Mouse (Mus musculus): Measurements from ENCODE around the gene Slc25a33. TPM values are rescaled to one million over a fixed set of nuclear protein-coding genes. Genes with fewer than 3 reads are reported as not detected.
A peak's percentile ranks its signal among the peaks of the same experiment; 100 is the strongest.

Slc25a33 gene
- polyA plus RNA-seq, 1 experiment from 2014 or later: 5.9 TPM

- Histone ChIP-seq H3K4me2 (no peak overlapping the region), H3K27me3 (replicated peaks) (peaks cover 32% of the 10 kb centered on the region), H3K36me3 (no peaks in the 10 kb centered on the region), H3K4me3 (no peak overlapping the region), H3K4me1 (peaks cover 10% of the 10 kb centered on the region; the same call in 1 of the 2 replicates), H3K9ac (no peak overlapping the region), H3K27ac (replicated peaks) (no peak overlapping the region), H3K9me3 (no peaks in the 10 kb centered on the region)
- 45% methylated on average over 19 of the region's 19 CpGs for WGBS
- ATAC-seq (ENCODE audit: extremely low read depth, insufficient number of reproducible peaks, low FRiP score, low TSS enrichment): no peak
Measured at GRCm38 (mm10) chr4:149806699-149807381, 32.8 kb upstream of the Slc25a33 start.

GRCm38 (mm10) chr4:149802269-149802668 lies 28.2 kb upstream of the Slc25a33 start:
- WGBS: 82% methylated on average over 9 of the region's 9 CpGs
- no peak overlapping the region for H3K9ac ChIP-seq
- no peaks in the 10 kb centered on the region for H3K9me3 ChIP-seq
- H3K36me3 ChIP-seq: no peaks in the 10 kb centered on the region
- H3K4me1 ChIP-seq: peaks cover 11% of the 10 kb centered on the region
- H3K4me2 ChIP-seq: no peak overlapping the region
- no peak for ATAC-seq (ENCODE audit: extremely low read depth, insufficient number of reproducible peaks, low FRiP score, low TSS enrichment)
- H3K27me3 ChIP-seq (replicated peaks): no peaks in the 10 kb centered on the region
- H3K4me3 ChIP-seq: no peak overlapping the region
- H3K27ac ChIP-seq (replicated peaks): no peak overlapping the region

- Histone ChIP-seq H3K4me3 (no peak overlapping the region), H3K27me3 (replicated peaks) (no peaks in the 10 kb centered on the region), H3K27ac (replicated peaks) (no peak overlapping the region), H3K4me2 (no peak overlapping the region), H3K4me1 (peaks cover 22% of the 10 kb centered on the region), H3K36me3 (no peaks in the 10 kb centered on the region), H3K9me3 (no peaks in the 10 kb centered on the region), H3K9ac (no peak overlapping the region)
- WGBS: 80% methylated on average over 2 of the region's 2 CpGs
- no peak for ATAC-seq (ENCODE audit: extremely low read depth, insufficient number of reproducible peaks, low FRiP score, low TSS enrichment)
Measured at GRCm38 (mm10) chr4:149800576-149800975, 26.5 kb upstream of the Slc25a33 start.

GRCm38 (mm10) chr4:149800172-149800464 lies 26.0 kb upstream of the Slc25a33 start:
- no peak for ATAC-seq (ENCODE audit: extremely low read depth, insufficient number of reproducible peaks, low FRiP score, low TSS enrichment)
- H3K9ac ChIP-seq: no peak overlapping the region
- WGBS: 63% methylated on average over 6 of the region's 6 CpGs
- H3K4me3 ChIP-seq: no peak overlapping the region
- H3K36me3 ChIP-seq: no peaks in the 10 kb centered on the region
- no peak overlapping the region for H3K4me2 ChIP-seq
- no peak overlapping the region for H3K27ac ChIP-seq (replicated peaks)
- H3K9me3 ChIP-seq: no peaks in the 10 kb centered on the region
- H3K4me1 ChIP-seq: peaks cover 22% of the 10 kb centered on the region
- H3K27me3 ChIP-seq (replicated peaks): no peaks in the 10 kb centered on the region

DNA sequence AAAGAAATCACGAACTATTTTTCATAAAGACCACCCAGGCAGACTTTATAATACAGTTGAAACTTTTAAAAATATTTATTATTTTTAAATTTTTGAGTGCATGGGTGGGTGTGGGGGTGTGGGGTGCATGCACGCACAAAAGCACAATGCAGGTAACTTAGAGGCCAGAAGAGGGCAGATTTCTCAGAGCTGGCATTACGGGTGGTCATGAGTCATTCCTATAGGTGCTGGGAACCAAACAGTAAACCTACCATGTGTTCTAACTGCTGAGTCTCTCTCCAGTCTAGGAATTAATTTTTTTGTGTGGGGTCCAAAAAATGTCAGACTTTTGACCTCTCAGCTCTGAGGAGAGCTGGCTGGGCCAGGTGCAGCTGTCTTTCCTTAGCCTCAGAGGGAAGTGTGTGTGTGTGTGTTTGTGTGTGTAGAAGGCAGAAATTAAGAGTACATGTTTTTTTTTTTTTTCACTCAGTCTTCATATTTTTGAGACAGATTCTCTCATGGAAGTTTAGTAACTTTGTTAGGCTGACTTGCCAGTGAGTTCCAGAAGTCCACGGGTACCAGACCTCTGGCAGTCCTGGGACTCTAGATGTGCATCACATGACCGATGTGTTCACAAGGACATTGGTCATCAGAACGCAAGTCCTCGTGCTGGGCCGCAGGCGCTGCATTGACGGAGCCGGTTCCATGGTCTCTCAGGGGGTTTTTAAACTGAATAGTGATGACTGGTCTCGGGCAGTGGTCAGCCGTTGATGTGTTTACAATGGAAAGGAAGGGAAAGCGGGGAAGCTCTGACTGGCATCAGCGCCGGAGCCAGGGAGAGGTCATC lies 25.5 kb upstream of the Slc25a33 start:
- H3K4me2 ChIP-seq: no peak overlapping the region
- no peaks in the 10 kb centered on the region for H3K27me3 ChIP-seq (replicated peaks)
- H3K27ac ChIP-seq (replicated peaks): no peak overlapping the region
- H3K9ac ChIP-seq: no peak overlapping the region
- peaks cover 22% of the 10 kb centered on the region for H3K4me1 ChIP-seq
- no peaks in the 10 kb centered on the region for H3K9me3 ChIP-seq
- no peak for ATAC-seq (ENCODE audit: extremely low read depth, insufficient number of reproducible peaks, low FRiP score, low TSS enrichment)
- no peak overlapping the region for H3K4me3 ChIP-seq
- no peaks in the 10 kb centered on the region for H3K36me3 ChIP-seq
- 79% methylated on average over 16 of the region's 16 CpGs for WGBS

GRCm38 (mm10) chr4:149798684-149799309 lies 24.7 kb upstream of the Slc25a33 start:
- ATAC-seq (ENCODE audit: extremely low read depth, insufficient number of reproducible peaks, low FRiP score, low TSS enrichment): no peak

GRCm38 (mm10) chr4:149798116-149798515 lies 24.0 kb upstream of the Slc25a33 start:
- Histone ChIP-seq H3K36me3 (no peaks in the 10 kb centered on the region), H3K27me3 (replicated peaks) (no peaks in the 10 kb centered on the region), H3K4me3 (no peak overlapping the region), H3K4me1 (peaks cover 22% of the 10 kb centered on the region), H3K4me2 (no peak overlapping the region), H3K27ac (replicated peaks) (no peak overlapping the region), H3K9me3 (no peaks in the 10 kb centered on the region), H3K9ac (no peak overlapping the region)
- 48% methylated on average over 2 of the region's 2 CpGs for WGBS
- no peak for ATAC-seq (ENCODE audit: extremely low read depth, insufficient number of reproducible peaks, low FRiP score, low TSS enrichment)

More at GRCm38 (mm10) chr4:149798684-149799309, 24.7 kb upstream of the Slc25a33 start:
- Histone ChIP-seq H3K4me3 (no peak overlapping the region), H3K36me3 (no peaks in the 10 kb centered on the region), H3K9ac (no peak overlapping the region), H3K9me3 (no peaks in the 10 kb centered on the region), H3K27me3 (replicated peaks) (no peaks in the 10 kb centered on the region), H3K4me2 (no peak overlapping the region), H3K4me1 (peaks cover 22% of the 10 kb centered on the region), H3K27ac (replicated peaks) (no peak overlapping the region)
- WGBS: 40% methylated on average over 7 of the region's 7 CpGs

DNA sequence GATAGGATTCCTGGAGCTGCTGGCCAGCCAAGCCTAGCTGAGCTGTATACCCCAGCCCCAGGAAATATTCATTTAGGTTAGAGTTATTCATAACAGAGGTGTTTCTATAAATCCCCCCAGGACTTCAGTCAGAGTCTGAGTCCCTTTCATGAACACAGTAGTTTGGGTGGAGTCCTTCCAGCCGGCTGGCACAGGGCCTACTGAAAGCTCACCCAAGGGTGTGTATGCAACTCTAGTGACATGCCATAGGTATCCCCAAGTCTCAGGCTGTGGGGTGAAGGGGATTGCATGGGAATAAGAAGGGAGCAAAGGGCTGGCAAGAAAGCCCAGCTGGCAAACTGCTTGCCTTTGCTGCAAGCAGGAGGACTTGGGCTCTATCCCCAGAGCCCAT lies 23.1 kb upstream of the Slc25a33 start:
- H3K4me1 ChIP-seq: peaks cover 27% of the 10 kb centered on the region
- no peak overlapping the region for H3K27ac ChIP-seq (replicated peaks)
- no peak overlapping the region for H3K4me3 ChIP-seq
- ATAC-seq (ENCODE audit: extremely low read depth, insufficient number of reproducible peaks, low FRiP score, low TSS enrichment): no peak
- H3K9me3 ChIP-seq: no peaks in the 10 kb centered on the region
- H3K4me2 ChIP-seq: no peak overlapping the region
- no peaks in the 10 kb centered on the region for H3K36me3 ChIP-seq
- H3K27me3 ChIP-seq (replicated peaks): no peaks in the 10 kb centered on the region
- H3K9ac ChIP-seq: no peak overlapping the region
- 66% methylated on average over 1 of the region's 1 CpGs for WGBS

DNA sequence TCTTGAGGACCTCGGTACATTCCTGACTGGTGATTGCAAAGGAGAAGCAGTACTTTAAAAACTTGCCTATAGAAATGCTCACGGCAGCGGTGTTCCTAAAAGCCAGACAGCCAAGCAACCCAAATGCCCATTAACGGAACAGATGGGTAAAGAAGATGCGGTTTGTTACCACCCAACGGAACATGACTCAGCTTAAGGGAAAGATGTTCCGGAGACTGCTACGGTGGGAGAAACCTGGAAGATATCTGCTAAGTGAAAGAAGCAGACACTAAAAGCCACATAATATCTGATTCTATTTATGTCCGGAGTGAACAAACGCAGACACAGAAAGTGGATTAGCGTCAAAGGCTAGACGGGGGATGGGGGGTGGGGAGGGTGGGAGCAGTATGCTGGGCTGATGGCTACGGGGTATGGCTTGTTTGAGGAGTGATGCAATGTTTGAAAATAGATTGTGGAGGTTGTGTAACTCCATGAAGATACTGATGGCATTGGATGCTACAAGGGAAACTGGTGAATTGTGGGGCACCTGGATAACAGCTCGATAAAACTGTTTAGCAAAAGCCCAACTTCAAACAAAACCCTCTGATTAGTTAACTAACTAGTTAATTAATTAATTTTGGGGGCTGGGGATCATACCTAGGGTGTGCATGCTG lies 22.6 kb upstream of the Slc25a33 start:
- Histone ChIP-seq H3K9me3 (no peaks in the 10 kb centered on the region), H3K4me2 (peak overlapping the region; percentile 12; the same call in 1 of the 2 replicates), H3K27ac (replicated peaks) (no peak overlapping the region), H3K4me1 (peaks cover 32% of the 10 kb centered on the region), H3K4me3 (no peak overlapping the region), H3K9ac (no peak overlapping the region), H3K36me3 (no peaks in the 10 kb centered on the region), H3K27me3 (replicated peaks) (no peaks in the 10 kb centered on the region)
- WGBS: 49% methylated on average over 14 of the region's 14 CpGs
- no peak for ATAC-seq (ENCODE audit: extremely low read depth, insufficient number of reproducible peaks, low FRiP score, low TSS enrichment)

GRCm38 (mm10) chr4:149794966-149795477 lies 20.9 kb upstream of the Slc25a33 start:
- Histone ChIP-seq H3K27ac (replicated peaks) (no peak overlapping the region), H3K9me3 (no peaks in the 10 kb centered on the region), H3K4me1 (peaks cover 37% of the 10 kb centered on the region), H3K4me3 (no peak overlapping the region), H3K9ac (no peak overlapping the region), H3K36me3 (no peaks in the 10 kb centered on the region), H3K27me3 (replicated peaks) (no peaks in the 10 kb centered on the region), H3K4me2 (no peak overlapping the region)
- 73% methylated on average over 7 of the region's 7 CpGs for WGBS
- ATAC-seq (ENCODE audit: extremely low read depth, insufficient number of reproducible peaks, low FRiP score, low TSS enrichment): no peak

GRCm38 (mm10) chr4:149794010-149794338 lies 19.9 kb upstream of the Slc25a33 start:
- peaks cover 43% of the 10 kb centered on the region for H3K4me1 ChIP-seq
- ATAC-seq (ENCODE audit: extremely low read depth, insufficient number of reproducible peaks, low FRiP score, low TSS enrichment): no peak
- no peak overlapping the region for H3K27ac ChIP-seq (replicated peaks)
- no peak overlapping the region for H3K4me3 ChIP-seq
- H3K27me3 ChIP-seq (replicated peaks): no peaks in the 10 kb centered on the region
- H3K9ac ChIP-seq: no peak overlapping the region
- H3K4me2 ChIP-seq: no peak overlapping the region
- no peaks in the 10 kb centered on the region for H3K36me3 ChIP-seq
- no peaks in the 10 kb centered on the region for H3K9me3 ChIP-seq
- 45% methylated on average over 8 of the region's 8 CpGs for WGBS
